Mouse (Mus musculus): Measurements from ENCODE around the gene Atp8a1.

DNA sequence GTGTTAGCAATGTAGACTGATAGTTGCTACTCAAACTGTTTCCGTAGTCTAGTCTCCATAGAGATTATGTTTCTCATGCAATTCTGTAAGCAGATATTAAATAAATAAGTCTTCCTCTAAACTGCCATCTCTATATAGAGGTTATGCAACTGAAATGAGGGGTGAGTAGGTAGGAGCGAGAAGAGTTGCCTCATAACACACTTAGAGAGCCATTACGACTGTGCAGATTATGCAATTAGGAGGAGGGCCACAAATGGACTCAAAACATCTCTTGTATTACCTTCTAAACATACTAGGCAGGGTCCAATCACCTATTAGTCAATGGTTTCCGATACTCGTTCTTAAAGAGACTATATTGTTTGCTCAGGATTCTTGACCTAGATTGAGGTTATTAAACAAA lies 23.5 kb downstream of the Atp8a1 start:
- no peak for TF ChIP-seq CTCF (IDR thresholded peaks at IDR 0.05; ENCODE audit: low read depth)
- TF ChIP-seq EP300 (optimal IDR thresholded peaks at IDR 0.05), result no peak
